Mouse (Mus musculus): ENCODE results near the gene Olfr395.
"Not testable (repeated sequence)": the region's sequence is repeated elsewhere in the genome, so short reads cannot be mapped to it uniquely, and the experiment has no call there.

Olfr395 gene

GRCm38 (mm10) chr11:73909199-73909598, at the start of gene Olfr395:
Gene Olfr395, minus strand, starts transcription at chr11:73909299.
- DNase-seq (ENCODE audit: low read depth, low spot score): not testable (repeated sequence)

- DNase-seq (ENCODE audit: low read depth, low spot score): no peak
Measured at GRCm38 (mm10) chr11:73936377-73936776, 27.3 kb upstream of the Olfr395 start, which contains the start of gene Olfr23. Gene Olfr23, plus strand, starts transcription at chr11:73936677.

- DNase-seq (ENCODE audit: low read depth, low spot score): no peak
Measured at GRCm38 (mm10) chr11:73890671-73891070, 18.4 kb downstream of the Olfr395 start, which contains the start of gene Olfr394. Gene Olfr394, minus strand, starts transcription at chr11:73890771.
